Mouse (Mus musculus) forebrain, embryonic 14.5 days (tissue): ENCODE data around the gene Faap100. TPM values are rescaled to one million over a fixed set of nuclear protein-coding genes. Genes with fewer than 3 reads are reported as not detected.

Source experiments
- ATAC-seq: fragments of 200-750 bp; cut with Nextera tagmentation; 2 replicates; pipeline ENCODE4 v1.8.0; 2017; ENCODE audit warnings: mild to moderate bottlenecking, moderate library complexity
- DNase-seq: peaks from one replicate; pipeline ENCODE4 v3.0.0-alpha.2; 2015; ENCODE audit warnings: low spot score
- H3K27ac ChIP-seq: fragments of 300-500 bp; sonication (generic); 2 replicates; pipeline ENCODE4 v1.5.1; 2014; ENCODE audit warnings: low read depth, mild to moderate bottlenecking, control low read depth, low read length, moderate library complexity
- H3K27me3 ChIP-seq: fragments of 300-500 bp; sonication (generic); replicated peaks from 2 replicates; pipeline ENCODE4 v1.6.1; 2014; ENCODE audit warnings: low read length, control low read depth, mixed read lengths; ENCODE audit not compliant: control insufficient read depth, insufficient read depth
- H3K36me3 ChIP-seq: fragments of 300-500 bp; sonication (generic); 2 replicates; pipeline ENCODE4 v1.6.1; 2014; ENCODE audit warnings: low read length, control low read depth; ENCODE audit not compliant: control insufficient read depth, insufficient read depth
- H3K4me1 ChIP-seq: fragments of 300-500 bp; sonication (generic); 2 replicates; pipeline ENCODE4 v1.6.1; 2014; ENCODE audit warnings: antibody characterized with exemption, low read length, control low read depth; ENCODE audit not compliant: control insufficient read depth, insufficient read depth
- H3K4me2 ChIP-seq: fragments of 300-500 bp; sonication (generic); 2 replicates; pipeline ENCODE4 v1.6.1; 2014; ENCODE audit warnings: mild to moderate bottlenecking, control low read depth, low read length
- H3K4me3 ChIP-seq: fragments of 300-500 bp; sonication (generic); 2 replicates; pipeline ENCODE4 v1.5.1; 2014; ENCODE audit warnings: low read depth, low read length, control low read depth
- H3K9ac ChIP-seq: fragments of 300-500 bp; sonication (generic); 2 replicates; pipeline ENCODE4 v1.6.1; 2014; ENCODE audit warnings: mild to moderate bottlenecking, low read length, control low read depth, moderate library complexity
- H3K9me3 ChIP-seq: fragments of 300-500 bp; sonication (generic); replicated peaks from 2 replicates; pipeline ENCODE4 v1.6.1; 2016; ENCODE audit warnings: low read length, control low read depth, mixed read lengths; ENCODE audit not compliant: control insufficient read depth
- WGBS: fragments of 180-500 bp; shearing (Covaris S2); extraction: QIAGEN DNeasy Blood & Tissue Kit; methylation state at CpG from one replicate; pipeline ENCODE4 v1.1.7; 2014; 5-methylcytosine and 5-hydroxymethylcytosine counted together
- microRNA-seq: library from miRNA; unstranded; fragments of <30 nt; microRNA quantifications from one replicate; pipeline ENCODE4, GENCODE M21; 2016
- polyA plus RNA-seq: library from polyadenylated mRNA; unstranded; fragments of >200 nt; fragmentation: Nextera tagmentation; extraction: Ambion mirVana; gene quantifications from 2 replicates; pipeline ENCODE4 v1.2.1, GENCODE M21; 2014

Gene Faap100
- polyA plus RNA-seq, 1 experiment from 2014 or later: 51.7 TPM

- no peak overlapping the region for H3K9ac ChIP-seq
Measured at GRCm38 (mm10) chr11:120335431-120336021, 43.0 kb downstream of the Faap100 start.

DNA sequence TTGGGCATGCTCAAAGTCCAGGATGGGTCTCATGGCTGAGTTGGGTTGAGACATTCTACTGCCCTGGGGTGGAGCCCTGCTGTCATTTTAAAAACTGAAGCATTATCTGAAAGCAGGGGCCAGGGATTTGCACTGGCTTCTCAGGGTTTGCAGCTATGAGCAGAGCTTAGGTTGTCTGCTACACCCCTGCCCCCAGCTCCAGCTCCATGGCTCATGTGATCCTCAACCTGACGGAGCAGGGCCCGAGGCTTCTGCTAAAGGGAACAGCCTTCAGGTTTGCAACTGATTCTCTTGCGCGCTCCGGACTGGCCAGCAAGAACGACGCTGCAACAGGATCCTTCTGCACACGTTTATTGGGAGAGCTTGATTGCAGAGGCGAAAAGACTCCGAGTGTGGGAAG, 58.4 kb downstream of the Faap100 start:
- 96% methylated on average over 10 of the region's 10 CpGs for WGBS
- DNase-seq: no peak
- no peaks in the 10 kb centered on the region for H3K27me3 ChIP-seq
- ATAC-seq: no peak
- H3K4me3 ChIP-seq: no peak overlapping the region
- no peak overlapping the region for H3K27ac ChIP-seq
- no peak overlapping the region for H3K9ac ChIP-seq
- no peaks in the 10 kb centered on the region for H3K9me3 ChIP-seq
- H3K4me2 ChIP-seq: no peak overlapping the region
- peaks cover 13% of the 10 kb centered on the region for H3K4me1 ChIP-seq
- H3K36me3 ChIP-seq: no peaks in the 10 kb centered on the region

More at GRCm38 (mm10) chr11:120335431-120336021, 43.0 kb downstream of the Faap100 start:
- Histone ChIP-seq H3K4me1 (no peaks in the 10 kb centered on the region), H3K27ac (no peak overlapping the region), H3K36me3 (no peaks in the 10 kb centered on the region), H3K9me3 (no peaks in the 10 kb centered on the region), H3K4me2 (no peak overlapping the region), H3K4me3 (no peak overlapping the region), H3K27me3 (no peaks in the 10 kb centered on the region)
- 79% methylated on average over 6 of the region's 6 CpGs for WGBS
- DNase-seq (no peak), ATAC-seq (no peak)

GRCm38 (mm10) chr11:120319310-120319709, 59.3 kb downstream of the Faap100 start:
- peaks cover 19% of the 10 kb centered on the region for H3K4me1 ChIP-seq
- H3K27ac ChIP-seq: no peak overlapping the region
- no peak overlapping the region for H3K9ac ChIP-seq
- WGBS: 89% methylated on average over 5 of the region's 5 CpGs
- no peak overlapping the region for H3K4me2 ChIP-seq
- H3K27me3 ChIP-seq: no peaks in the 10 kb centered on the region
- no peak for DNase-seq
- ATAC-seq: no peak
- H3K36me3 ChIP-seq: no peaks in the 10 kb centered on the region
- no peak overlapping the region for H3K4me3 ChIP-seq
- no peaks in the 10 kb centered on the region for H3K9me3 ChIP-seq

Small RNA genes within 50 kb of the gene (microRNA-seq; reads per million reads assigned to microRNA genes)
- not detected for gene Gm23419
- gene Mir6935: 1.7 reads per million, percentile 7 among the genes with 10 or more reads in this experiment

Other genes starting within 250 kb of the Faap100 start
- gene Slc38a10, start 227.4 kb downstream of the Faap100 start, polyA plus RNA-seq: 53.6 and 72.5 TPM in 2 replicates
- 12.6 and 14.5 TPM in 2 replicates for gene Bahcc1, start 145.8 kb downstream of the Faap100 start, polyA plus RNA-seq
- 3,852 and 3,863 TPM in 2 replicates for gene Actg1, start 30.2 kb downstream of the Faap100 start, polyA plus RNA-seq
- gene Fscn2, start 17.2 kb downstream of the Faap100 start, polyA plus RNA-seq: 0.75 and 1.4 TPM in 2 replicates
- gene Nploc4, start 58.9 kb upstream of the Faap100 start, polyA plus RNA-seq: 29.9 and 30.8 TPM in 2 replicates
- not detected in 2 replicates for gene Tspan10, start 63.9 kb upstream of the Faap100 start, polyA plus RNA-seq
- not detected in 2 replicates for gene Pde6g, start 74.7 kb upstream of the Faap100 start, polyA plus RNA-seq
- gene Oxld1, start 79.3 kb upstream of the Faap100 start, polyA plus RNA-seq: 11.6 and 15.3 TPM in 2 replicates
- gene Ccdc137, start 79.4 kb upstream of the Faap100 start, polyA plus RNA-seq: 18.6 and 18.8 TPM in 2 replicates
- gene Arl16, start 88.8 kb upstream of the Faap100 start, polyA plus RNA-seq: 37.4 and 43.9 TPM in 2 replicates
- 143 and 155 TPM in 2 replicates for gene Mrpl12, start 105.8 kb upstream of the Faap100 start, polyA plus RNA-seq
- 29.7 and 31.6 TPM in 2 replicates for gene Slc25a10, start 113.1 kb upstream of the Faap100 start, polyA plus RNA-seq
- gene Gcgr, start 151.9 kb upstream of the Faap100 start, polyA plus RNA-seq: 0.14 TPM in 1 of 2 replicates, not detected in the other
- gene Mcrip1, start 171.0 kb upstream of the Faap100 start, polyA plus RNA-seq: 291 and 313 TPM in 2 replicates
- not detected in 2 replicates for gene Ppp1r27, start 172.4 kb upstream of the Faap100 start, polyA plus RNA-seq
- 325 and 332 TPM in 2 replicates for gene P4hb, start 194.5 kb upstream of the Faap100 start, polyA plus RNA-seq
- 449 and 481 TPM in 2 replicates for gene Arhgdia, start 202.9 kb upstream of the Faap100 start, polyA plus RNA-seq
- gene Alyref, start 219.6 kb upstream of the Faap100 start, polyA plus RNA-seq: 318 and 352 TPM in 2 replicates
- 237 and 281 TPM in 2 replicates for gene Anapc11, start 219.7 kb upstream of the Faap100 start, polyA plus RNA-seq
- gene Npb, start 229.7 kb upstream of the Faap100 start, polyA plus RNA-seq: 0.46 and 0.98 TPM in 2 replicates
- gene Pcyt2, start 239.2 kb upstream of the Faap100 start, polyA plus RNA-seq: 113 and 134 TPM in 2 replicates
- 30.4 and 40.8 TPM in 2 replicates for gene Sirt7, start 246.5 kb upstream of the Faap100 start, polyA plus RNA-seq